In genomic region chr19:37918515-37918932, GRCm38 (mm10) we compare ENCODE assay signal across 8 mouse cellular contexts.
DNase-seq lines count a peak whose midpoint lies in the region; ATAC-seq and TF ChIP-seq lines count a peak whose summit lies in the region.

No protein-coding gene starts in this region.

- TF ChIP-seq CTCF in lung, embryonic 14.5 days (IDR thresholded peaks at IDR 0.05; ENCODE audit: low read depth): no peak

- no peaks in the 10 kb centered on the region for H3K9me3 ChIP-seq in hindbrain, embryonic 15.5 days
- no peaks in the 10 kb centered on the region for H3K9me3 ChIP-seq in hindbrain, embryonic 12.5 days (replicated peaks)
- no peaks in the 10 kb centered on the region for H3K9me3 ChIP-seq in embryonic facial prominence, embryonic 11.5 days (replicated peaks; ENCODE audit: control insufficient read depth, low read length)
- H3K9me3 ChIP-seq in lung, embryonic 14.5 days (ENCODE audit: low read depth, low read length): no peaks in the 10 kb centered on the region

- DNase-seq in embryonic facial prominence, embryonic 11.5 days (ENCODE audit: low spot score): peak; percentile 50
- DNase-seq in kidney, adult 18-20 months: peak; percentile 40
- DNase-seq in lung, embryonic 14.5 days: peak; percentile 63
- DNase-seq in spleen, adult 18-20 months: no peak
- no peak for DNase-seq in B cell, adult 2 months
- DNase-seq in gastrocnemius, adult 8-10 months (ENCODE audit: low spot score in 2 of 2): no peak

- peak; percentile 63 for ATAC-seq in hindbrain, embryonic 15.5 days (ENCODE audit: low FRiP score, low read depth)
- no peak for ATAC-seq in hindbrain, embryonic 12.5 days (ENCODE audit: low FRiP score)
- 0 out of 2 replicates have a peak, but pooled peaks have one; percentile 48 for ATAC-seq in embryonic facial prominence, embryonic 11.5 days (replicated peaks; ENCODE audit: insufficient number of reproducible peaks, low FRiP score, low TSS enrichment, low read depth)
- peak; percentile 78; the same call in 1 of the 2 replicates for ATAC-seq in lung, embryonic 14.5 days (ENCODE audit: insufficient read depth)

- H3K4me1 ChIP-seq in hindbrain, embryonic 15.5 days (replicated peaks): no peaks in the 10 kb centered on the region
- no peaks in the 10 kb centered on the region; the same call in 1 of the 2 replicates for H3K4me1 ChIP-seq in hindbrain, embryonic 12.5 days
- H3K4me1 ChIP-seq in embryonic facial prominence, embryonic 11.5 days (ENCODE audit: control insufficient read depth, insufficient read depth, low read length): peaks cover 3% of the 10 kb centered on the region; the same call in 1 of the 2 replicates
- no peaks in the 10 kb centered on the region for H3K4me1 ChIP-seq in lung, embryonic 14.5 days (ENCODE audit: insufficient read depth)

- WGBS in hindbrain, embryonic 15.5 days: 63% methylated on average over 12 of the region's 12 CpGs
- WGBS in hindbrain, embryonic 12.5 days: 59% methylated on average over 12 of the region's 12 CpGs
- 30% methylated on average over 12 of the region's 12 CpGs for WGBS in embryonic facial prominence, embryonic 11.5 days
- WGBS in lung, embryonic 14.5 days: 39% methylated on average over 12 of the region's 12 CpGs

- no peaks in the 10 kb centered on the region for H3K36me3 ChIP-seq in hindbrain, embryonic 15.5 days
- no peaks in the 10 kb centered on the region for H3K36me3 ChIP-seq in hindbrain, embryonic 12.5 days
- no peaks in the 10 kb centered on the region for H3K36me3 ChIP-seq in embryonic facial prominence, embryonic 11.5 days (replicated peaks; ENCODE audit: control insufficient read depth, insufficient read depth, low read depth, low read length)
- peaks cover 16% of the 10 kb centered on the region; the same call in 1 of the 2 replicates for H3K36me3 ChIP-seq in lung, embryonic 14.5 days (ENCODE audit: insufficient read depth)

- no peak overlapping the region for H3K4me2 ChIP-seq in hindbrain, embryonic 15.5 days
- no peak overlapping the region for H3K4me2 ChIP-seq in hindbrain, embryonic 12.5 days (replicated peaks)
- no peak overlapping the region; the same call in 1 of the 2 replicates for H3K4me2 ChIP-seq in embryonic facial prominence, embryonic 11.5 days (ENCODE audit: low read depth, low read length)
- no peak overlapping the region for H3K4me2 ChIP-seq in lung, embryonic 14.5 days

- H3K4me3 ChIP-seq in hindbrain, embryonic 15.5 days: no peak overlapping the region
- no peak overlapping the region for H3K4me3 ChIP-seq in hindbrain, embryonic 12.5 days
- H3K4me3 ChIP-seq in embryonic facial prominence, embryonic 11.5 days (ENCODE audit: low read depth, low read length): no peak overlapping the region
- H3K4me3 ChIP-seq in lung, embryonic 14.5 days (ENCODE audit: low read depth, low read length): no peak overlapping the region

- H3K27me3 ChIP-seq in hindbrain, embryonic 15.5 days: no peaks in the 10 kb centered on the region
- no peaks in the 10 kb centered on the region for H3K27me3 ChIP-seq in hindbrain, embryonic 12.5 days
- no peaks in the 10 kb centered on the region for H3K27me3 ChIP-seq in embryonic facial prominence, embryonic 11.5 days (ENCODE audit: control insufficient read depth, insufficient read depth, low read length)
- no peaks in the 10 kb centered on the region for H3K27me3 ChIP-seq in lung, embryonic 14.5 days (ENCODE audit: insufficient read depth, low read length)

- H3K9ac ChIP-seq in hindbrain, embryonic 15.5 days: no peak overlapping the region
- no peak overlapping the region for H3K9ac ChIP-seq in hindbrain, embryonic 12.5 days
- H3K9ac ChIP-seq in embryonic facial prominence, embryonic 11.5 days (replicated peaks; ENCODE audit: low read length): no peak overlapping the region
- no peak overlapping the region for H3K9ac ChIP-seq in lung, embryonic 14.5 days

- H3K27ac ChIP-seq in hindbrain, embryonic 15.5 days (replicated peaks): no peak overlapping the region
- no peak overlapping the region for H3K27ac ChIP-seq in hindbrain, embryonic 12.5 days
- H3K27ac ChIP-seq in embryonic facial prominence, embryonic 11.5 days (replicated peaks; ENCODE audit: low read depth, low read length): no peak overlapping the region; the same call in 1 of the 2 replicates
- H3K27ac ChIP-seq in lung, embryonic 14.5 days (ENCODE audit: low read depth): peak overlapping the region; percentile 54; the same call in 1 of the 2 replicates

Comparison
In these comparisons a context has a peak if more than half of its experiments do, and no peak if none do; other contexts are left out.
1. DNase-seq: peak in embryonic facial prominence, embryonic 11.5 days (single experiment), kidney, adult 18-20 months (single experiment) and lung, embryonic 14.5 days (single experiment); none in spleen, adult 18-20 months (0 of 2), B cell, adult 2 months (0 of 2) and gastrocnemius, adult 8-10 months (0 of 2).